Mouse (Mus musculus) stomach, postnatal 0 days (tissue): ENCODE data around the gene Ascc1. TPM values are rescaled to one million over a fixed set of nuclear protein-coding genes. Genes with fewer than 3 reads are reported as not detected.
A peak's percentile ranks its signal among the peaks of the same experiment; 100 is the strongest.

ENCODE experiments used
- ATAC-seq: fragments of 200-750 bp; cut with Nextera tagmentation; 2 replicates; pipeline ENCODE4 v1.8.0; 2017; ENCODE audit not compliant: low FRiP score, low TSS enrichment
- DNase-seq: peaks from one replicate; pipeline ENCODE4 v3.0.0-alpha.2; 2016; ENCODE audit warnings: low spot score
- H3K27ac ChIP-seq: fragments of 300-500 bp; sonication (generic); replicated peaks from 2 replicates; pipeline ENCODE4 v1.5.1; 2014; ENCODE audit warnings: mild to moderate bottlenecking, control low read depth
- H3K27me3 ChIP-seq: fragments of 300-500 bp; sonication (generic); 2 replicates; pipeline ENCODE4 v1.6.1; 2014; ENCODE audit warnings: low read length; ENCODE audit not compliant: control insufficient read depth, insufficient read depth
- H3K36me3 ChIP-seq: fragments of 300-500 bp; sonication (generic); 2 replicates; pipeline ENCODE4 v1.6.1; 2014; ENCODE audit warnings: low read length, mixed read lengths; ENCODE audit not compliant: control insufficient read depth, insufficient read depth
- H3K4me1 ChIP-seq: fragments of 300-500 bp; sonication (generic); replicated peaks from 2 replicates; pipeline ENCODE4 v1.6.1; 2014; ENCODE audit warnings: antibody characterized with exemption; ENCODE audit not compliant: control insufficient read depth, insufficient read depth
- H3K4me2 ChIP-seq: fragments of 300-500 bp; sonication (generic); replicated peaks from 2 replicates; pipeline ENCODE4 v1.6.1; 2014; ENCODE audit warnings: low read depth, mild to moderate bottlenecking, control low read depth, moderate library complexity
- H3K4me3 ChIP-seq: fragments of 300-500 bp; sonication (generic); 2 replicates; pipeline ENCODE4 v1.5.1; 2014; ENCODE audit warnings: low read depth, low read length, control low read depth
- H3K9ac ChIP-seq: fragments of 300-500 bp; sonication (generic); 2 replicates; pipeline ENCODE4 v1.6.1; 2014; ENCODE audit warnings: mild to moderate bottlenecking, low read length, control low read depth, mixed read lengths
- H3K9me3 ChIP-seq: fragments of 300-500 bp; sonication (generic); 2 replicates; pipeline ENCODE4 v1.6.1; 2016; ENCODE audit warnings: low read length; ENCODE audit not compliant: control insufficient read depth
- CTCF ChIP-seq: IDR thresholded peaks from 2 replicates; pipeline ENCODE4 v1.5.1; 2016; ENCODE audit warnings: antibody characterized with exemption, low read depth, mild to moderate bottlenecking, moderate library complexity
- EP300 ChIP-seq: optimal IDR thresholded peaks from 2 replicates; pipeline ENCODE3; 2016; ENCODE audit warnings: antibody characterized with exemption
- WGBS: fragments of 180-500 bp; shearing (Covaris S2); extraction: QIAGEN DNeasy Blood & Tissue Kit; methylation state at CpG from one replicate; pipeline ENCODE4 v1.1.7; 2014; 5-methylcytosine and 5-hydroxymethylcytosine counted together
- polyA plus RNA-seq: library from polyadenylated mRNA; unstranded; fragments of >200 nt; fragmentation: Nextera tagmentation; extraction: Ambion mirVana; gene quantifications from 2 replicates; pipeline ENCODE4 v1.2.1, GENCODE M21; 2015

The Ascc1 gene
- polyA plus RNA-seq, 1 experiment from 2014 or later = 29.0 TPM

DNA sequence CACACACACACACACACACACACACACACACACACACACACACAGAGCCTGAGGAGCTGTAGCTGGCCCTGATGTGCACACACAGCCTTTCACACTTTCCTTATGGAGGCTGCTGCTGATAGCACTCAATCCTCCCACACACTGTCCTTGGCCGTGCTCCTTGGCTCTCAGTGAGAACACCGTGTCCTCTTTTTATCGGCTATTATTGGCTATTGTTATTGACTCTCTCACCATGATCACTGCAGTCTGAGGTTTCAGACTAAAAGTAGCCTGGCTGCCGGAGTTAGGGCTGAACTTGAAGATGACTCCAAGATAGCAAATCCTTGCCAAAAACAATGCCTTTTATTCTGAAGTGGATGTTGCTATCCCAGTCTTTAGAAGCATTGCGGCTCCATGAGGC is 79.3 kb downstream of the Ascc1 start:
- DNase-seq (peak; percentile 35), ATAC-seq (peak; percentile 79)
- Histone ChIP-seq H3K4me1 (0 out of 2 replicates have a peak, but pooled peaks cover 5% of the 10 kb centered on the region), H3K27me3 (no peaks in the 10 kb centered on the region), H3K36me3 (no peaks in the 10 kb centered on the region), H3K9me3 (no peaks in the 10 kb centered on the region), H3K9ac (no peak overlapping the region), H3K4me3 (no peak overlapping the region), H3K27ac (peak overlapping the region; percentile 25; the same call in 1 of the 2 replicates), H3K4me2 (no peak overlapping the region)
- TF ChIP-seq EP300 (no peak), CTCF (no peak)
- WGBS = 42% methylated on average over 5 of the region's 5 CpGs

DNA sequence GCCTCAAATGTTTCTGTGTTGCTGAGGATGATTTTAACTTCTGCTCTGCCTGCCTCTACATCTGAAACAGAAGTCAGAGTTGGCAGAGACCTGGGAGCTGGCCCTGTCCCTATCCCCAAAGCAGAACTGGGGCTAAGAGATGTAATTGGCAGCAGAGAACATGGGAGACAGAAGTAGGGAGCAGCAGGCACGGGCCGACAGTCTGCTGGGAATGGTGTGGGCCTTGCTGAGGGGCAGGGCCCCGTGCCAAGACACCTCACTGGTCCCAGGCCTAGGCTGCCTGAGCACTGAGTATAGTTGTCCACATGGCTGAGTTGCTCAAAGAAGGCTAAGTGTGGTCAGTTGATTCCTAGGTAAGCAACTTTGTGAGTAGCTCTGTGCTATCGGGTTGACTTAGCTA is 81.5 kb downstream of the Ascc1 start:
- no peaks in the 10 kb centered on the region for H3K9me3 ChIP-seq
- DNase-seq (no peak), ATAC-seq (no peak)
- 83% methylated on average over 4 of the region's 4 CpGs for WGBS
- H3K27ac ChIP-seq = no peak overlapping the region
- no peak overlapping the region for H3K4me3 ChIP-seq
- no peak overlapping the region for H3K9ac ChIP-seq
- 0 out of 2 replicates have a peak, but pooled peaks cover 5% of the 10 kb centered on the region for H3K4me1 ChIP-seq
- H3K4me2 ChIP-seq = no peak overlapping the region
- no peaks in the 10 kb centered on the region for H3K36me3 ChIP-seq
- H3K27me3 ChIP-seq = no peaks in the 10 kb centered on the region
- TF ChIP-seq CTCF (no peak), EP300 (no peak)

DNA sequence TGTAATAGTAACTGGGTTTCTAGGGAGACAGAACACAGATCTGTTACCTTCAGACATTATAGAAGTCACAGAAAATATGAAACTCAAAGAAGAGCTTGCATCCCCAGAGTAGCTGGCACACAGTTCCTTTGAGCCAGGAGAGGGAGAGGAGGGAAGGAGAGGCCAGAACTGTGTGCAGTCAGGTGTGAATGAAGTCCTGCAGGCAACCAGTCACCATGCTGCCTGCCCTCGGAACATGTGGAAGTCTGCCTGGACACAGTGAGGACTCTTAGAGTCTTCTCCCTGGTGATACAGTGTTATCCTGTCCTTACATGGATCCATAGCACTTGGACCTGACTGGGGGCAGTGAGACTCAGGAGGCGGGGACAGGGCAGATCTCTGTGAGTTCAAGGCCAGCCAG is 89.7 kb downstream of the Ascc1 start:
- H3K9ac ChIP-seq = no peak overlapping the region
- no peak overlapping the region for H3K27ac ChIP-seq
- no peaks in the 10 kb centered on the region for H3K36me3 ChIP-seq
- H3K27me3 ChIP-seq = no peaks in the 10 kb centered on the region
- no peaks in the 10 kb centered on the region for H3K9me3 ChIP-seq
- H3K4me3 ChIP-seq = no peak overlapping the region
- no peaks in the 10 kb centered on the region for H3K4me1 ChIP-seq
- WGBS = 97% methylated on average over 2 of the region's 2 CpGs
- DNase-seq = no peak
- TF ChIP-seq CTCF = no peak
- no peak for TF ChIP-seq EP300
- no peak for ATAC-seq
- no peak overlapping the region for H3K4me2 ChIP-seq

DNA sequence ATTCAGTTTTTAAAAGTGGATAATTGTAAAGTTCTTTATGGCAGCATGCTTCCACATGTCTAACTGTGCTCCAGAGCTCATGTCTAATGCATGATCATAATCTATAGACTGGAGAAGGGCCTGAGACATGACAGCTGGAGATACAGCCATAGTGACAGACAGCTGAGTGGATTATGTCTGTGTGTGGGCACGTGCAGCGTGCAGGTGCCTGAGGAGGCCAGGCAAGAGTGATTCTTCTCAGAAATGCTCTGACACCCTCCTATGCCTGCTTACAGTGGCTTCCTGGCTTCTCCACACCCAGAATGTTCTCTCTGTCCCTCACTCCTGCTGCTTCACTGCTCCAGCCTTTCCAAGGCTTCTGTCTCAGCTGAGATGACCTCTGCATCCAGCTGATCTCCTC is 91.1 kb downstream of the Ascc1 start:
- WGBS = 74% methylated on average over 2 of the region's 2 CpGs
- no peaks in the 10 kb centered on the region for H3K36me3 ChIP-seq
- no peak overlapping the region for H3K4me3 ChIP-seq
- no peak overlapping the region for H3K4me2 ChIP-seq
- TF ChIP-seq EP300 (no peak), CTCF (no peak)
- ATAC-seq (no peak), DNase-seq (no peak)
- no peaks in the 10 kb centered on the region for H3K27me3 ChIP-seq
- no peak overlapping the region for H3K27ac ChIP-seq
- no peaks in the 10 kb centered on the region for H3K4me1 ChIP-seq
- no peak overlapping the region for H3K9ac ChIP-seq
- no peaks in the 10 kb centered on the region for H3K9me3 ChIP-seq

DNA sequence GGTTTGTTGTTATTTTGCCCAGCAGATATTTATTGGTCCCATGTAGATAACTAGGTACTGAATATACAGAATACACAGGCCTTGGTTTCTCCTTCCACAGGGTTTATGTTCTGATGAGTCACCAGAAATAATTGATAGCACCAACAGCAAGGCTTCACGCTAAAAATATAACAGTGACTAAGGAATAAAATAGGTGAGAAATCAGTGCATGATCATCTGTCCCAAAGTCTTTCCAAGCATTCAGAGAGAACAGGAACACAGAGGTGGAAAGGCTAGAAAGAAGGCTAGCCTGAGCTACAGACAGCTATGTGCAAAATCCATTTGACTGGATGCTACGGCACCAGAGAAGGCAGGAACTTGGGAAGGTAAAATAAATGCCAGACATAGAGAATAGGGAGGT is 93.0 kb downstream of the Ascc1 start:
- H3K9ac ChIP-seq = no peak overlapping the region
- H3K4me1 ChIP-seq = no peaks in the 10 kb centered on the region
- 61% methylated on average over 2 of the region's 2 CpGs for WGBS
- H3K9me3 ChIP-seq = no peaks in the 10 kb centered on the region
- TF ChIP-seq CTCF = no peak
- no peak for TF ChIP-seq EP300
- ATAC-seq (no peak), DNase-seq (no peak)
- no peaks in the 10 kb centered on the region for H3K36me3 ChIP-seq
- H3K4me3 ChIP-seq = no peak overlapping the region
- H3K4me2 ChIP-seq = no peak overlapping the region
- H3K27ac ChIP-seq = no peak overlapping the region
- H3K27me3 ChIP-seq = no peaks in the 10 kb centered on the region

DNA sequence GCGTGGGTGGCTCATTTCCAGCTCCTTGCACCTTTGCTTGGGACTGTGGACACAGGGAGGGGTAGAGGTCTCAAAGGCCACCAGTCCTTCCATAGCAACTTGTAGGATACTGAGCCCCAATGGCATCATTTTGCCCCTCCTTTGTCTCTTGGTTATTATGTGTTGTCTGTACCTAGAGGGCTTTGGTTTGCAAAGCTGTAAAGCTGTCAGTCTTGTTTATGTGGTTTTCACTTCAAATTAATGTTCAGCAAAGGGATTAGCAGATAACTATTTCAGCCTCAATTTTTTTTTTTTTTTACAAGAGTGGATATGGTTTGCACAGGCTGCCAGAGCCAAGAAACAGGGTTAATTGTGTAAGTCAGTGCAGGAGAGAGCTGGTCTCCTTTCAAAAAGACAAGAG is 93.7 kb downstream of the Ascc1 start:
- no peak for ATAC-seq
- Histone ChIP-seq H3K27ac (no peak overlapping the region), H3K36me3 (no peaks in the 10 kb centered on the region), H3K4me2 (no peak overlapping the region), H3K9me3 (no peaks in the 10 kb centered on the region), H3K4me3 (no peak overlapping the region), H3K27me3 (no peaks in the 10 kb centered on the region), H3K9ac (no peak overlapping the region), H3K4me1 (no peaks in the 10 kb centered on the region)
- WGBS = 57% methylated on average over 1 of the region's 1 CpGs
- no peak for TF ChIP-seq CTCF
- no peak for TF ChIP-seq EP300
- DNase-seq = no peak
